Mouse (Mus musculus): Measurements from ENCODE around the gene Fignl1.
A peak's percentile ranks its signal among the peaks of the same experiment; 100 is the strongest.

The Fignl1 gene

DNA sequence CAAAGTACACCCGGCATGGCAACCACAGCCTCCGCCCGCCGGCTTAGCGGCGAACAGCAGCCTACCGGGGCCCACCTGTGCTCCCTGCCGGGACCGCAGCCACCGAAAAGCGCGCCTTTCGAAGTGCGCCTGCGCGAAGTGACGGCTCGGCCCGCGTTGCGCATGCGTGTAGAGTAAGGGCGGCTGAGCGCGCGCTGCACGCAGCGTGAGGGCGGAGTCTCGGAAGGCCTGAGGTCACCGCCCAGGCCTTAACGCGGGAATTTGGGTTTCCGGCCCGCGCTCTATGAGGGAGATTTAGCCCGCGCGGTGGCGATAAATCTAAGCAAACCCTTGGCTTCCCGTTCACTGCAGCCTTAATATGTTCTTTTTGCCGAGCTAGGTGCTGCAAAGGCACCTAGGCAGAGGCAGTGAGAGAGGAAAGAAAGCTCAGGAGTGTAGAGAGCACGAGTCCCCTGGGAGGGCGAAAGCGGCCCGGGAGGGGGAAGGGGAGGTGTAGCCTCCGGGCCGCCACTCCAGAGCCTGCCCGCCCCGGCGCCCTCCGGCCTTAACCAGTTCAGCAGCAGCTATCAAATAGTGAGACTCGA lies at the start of gene Fignl1:
Gene Fignl1 (minus strand): TSS at position 143 of the 584 bp plus-strand sequence.
- DNase-seq (ENCODE audit: low read depth, low spot score) = peak; percentile 99

DNA sequence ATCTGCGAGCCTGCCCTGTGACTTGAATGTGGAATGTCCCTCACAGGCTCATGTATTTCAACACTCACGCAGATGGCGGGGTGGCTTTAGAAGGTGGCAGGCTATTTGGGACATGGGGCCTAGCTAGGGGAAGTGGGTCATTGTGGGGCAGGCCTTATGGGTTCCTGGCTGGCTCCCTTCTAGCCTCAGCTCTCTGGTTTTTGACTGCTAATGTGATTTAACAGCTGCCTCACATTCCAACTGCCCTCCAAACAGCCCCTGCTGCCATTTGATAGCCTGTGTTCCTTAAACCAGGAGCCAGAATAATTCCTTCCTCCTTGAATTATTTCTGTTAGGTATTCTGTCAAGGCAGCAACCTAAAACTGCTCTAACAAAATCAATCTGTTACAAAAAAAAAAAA lies 48.2 kb upstream of the Fignl1 start:
- no peak for DNase-seq (ENCODE audit: low read depth, low spot score)

DNA sequence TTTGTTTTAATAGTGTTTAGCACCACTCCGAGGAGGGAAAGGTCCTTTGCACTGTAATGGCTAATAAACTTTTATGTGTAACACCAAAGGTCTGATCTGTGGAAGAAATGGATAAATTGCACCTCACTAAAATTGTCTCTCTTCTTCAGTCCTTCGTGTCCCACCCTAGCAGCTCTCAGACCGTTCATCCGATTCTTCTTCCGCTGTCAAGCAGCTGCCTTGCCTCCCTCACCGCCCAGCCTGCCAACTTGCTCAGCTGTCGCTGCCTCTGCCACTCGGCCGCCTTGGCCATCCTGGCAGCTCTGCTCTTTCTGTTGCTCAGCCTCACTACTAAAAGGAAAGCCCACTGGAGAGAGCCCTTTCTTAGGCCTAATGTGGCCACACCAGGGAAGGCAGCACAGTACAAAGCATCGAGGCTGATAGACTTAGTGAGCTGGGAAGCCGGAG lies 46.9 kb upstream of the Fignl1 start:
- no peak for DNase-seq (ENCODE audit: low read depth, low spot score)

DNA sequence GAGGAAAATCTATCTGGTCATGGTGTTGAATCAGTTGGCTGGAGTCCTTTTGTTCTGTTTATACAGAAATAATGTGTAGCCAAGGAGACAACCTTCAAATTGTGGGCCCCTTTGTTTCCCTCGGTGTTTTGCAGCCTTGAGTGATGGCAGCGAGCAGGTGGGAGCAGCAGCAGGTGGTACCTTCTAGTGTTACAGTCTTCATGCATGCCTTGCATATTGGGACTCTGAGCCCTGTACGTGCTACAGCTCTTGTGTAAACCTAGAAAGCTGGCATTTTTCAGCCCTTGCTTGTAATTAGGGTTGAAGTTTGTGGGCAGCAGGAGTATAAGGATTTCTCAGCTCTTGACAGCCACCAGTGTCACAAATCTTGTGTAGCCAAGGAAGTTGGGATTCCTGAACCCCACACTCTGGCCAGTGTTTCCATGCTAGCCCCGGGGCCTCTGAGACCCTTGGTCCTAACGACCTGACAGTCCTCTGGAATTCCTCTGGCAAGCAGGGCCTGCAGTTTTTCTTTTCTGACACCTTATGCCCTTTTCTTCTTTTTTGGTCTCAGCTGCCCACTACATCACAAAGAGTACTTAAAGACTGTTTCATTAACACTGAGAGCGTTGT lies 46.4 kb upstream of the Fignl1 start:
- no peak for DNase-seq (ENCODE audit: low read depth, low spot score)

DNA sequence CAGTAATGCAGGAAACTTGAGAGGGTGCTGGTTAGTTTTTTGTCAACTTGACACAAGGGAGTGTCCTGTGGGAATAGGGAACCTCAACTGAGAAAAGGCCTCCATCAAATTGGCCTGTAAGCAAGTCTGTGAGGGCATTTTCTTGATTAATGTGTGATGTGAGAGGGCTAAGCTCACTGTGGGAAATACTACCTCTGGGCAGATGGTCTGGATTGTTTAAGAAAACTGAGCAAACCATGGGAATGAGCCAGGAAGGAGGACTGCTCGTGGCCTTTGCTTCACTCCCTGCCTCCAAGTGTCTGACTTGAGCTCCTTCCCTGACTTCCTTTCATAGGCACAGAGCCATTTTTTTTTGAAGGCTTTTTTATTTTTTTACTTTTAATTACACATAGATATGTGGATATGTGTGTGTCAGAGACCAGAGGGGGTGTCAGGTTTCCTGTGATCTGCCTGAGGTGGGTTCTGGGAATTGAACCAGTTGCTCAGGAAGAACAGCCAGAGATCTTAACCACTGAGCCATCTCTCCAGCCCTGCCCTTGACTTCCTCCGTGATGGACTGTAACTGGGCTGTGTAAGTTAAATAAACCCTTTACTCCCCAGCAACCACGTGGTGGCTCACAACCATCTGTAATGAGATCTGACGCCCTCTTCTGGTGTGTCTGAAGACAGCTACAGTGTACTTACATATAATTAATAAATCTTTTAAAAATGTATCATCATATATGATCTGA lies 45.1 kb upstream of the Fignl1 start:
- no peak for DNase-seq (ENCODE audit: low read depth, low spot score)

DNA sequence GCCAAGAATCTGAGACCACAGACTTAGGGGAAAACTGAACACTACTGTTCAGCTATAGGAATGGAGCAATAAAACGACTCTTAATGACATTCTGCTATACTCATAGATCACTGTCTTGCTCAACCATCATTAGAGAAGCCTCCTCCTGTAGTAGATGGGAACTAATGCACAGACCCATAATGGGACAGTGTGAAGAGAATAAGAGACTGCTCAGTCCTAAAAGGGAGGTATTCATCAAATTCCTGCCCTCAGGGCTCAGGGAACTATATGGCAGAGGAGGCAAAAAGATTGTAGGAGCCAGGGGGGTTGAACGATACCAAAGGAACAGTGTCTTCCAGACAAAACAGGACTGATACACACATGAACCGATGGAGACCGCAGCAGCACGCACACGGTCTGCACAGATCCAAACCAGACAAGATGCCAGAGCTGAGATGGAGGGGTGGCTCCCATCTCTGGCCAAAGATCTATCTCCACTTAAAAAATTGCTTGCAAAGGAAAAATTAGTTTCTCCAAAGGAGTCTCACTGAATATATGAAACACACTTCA lies 43.3 kb upstream of the Fignl1 start:
- DNase-seq (ENCODE audit: low read depth, low spot score) = no peak

DNA sequence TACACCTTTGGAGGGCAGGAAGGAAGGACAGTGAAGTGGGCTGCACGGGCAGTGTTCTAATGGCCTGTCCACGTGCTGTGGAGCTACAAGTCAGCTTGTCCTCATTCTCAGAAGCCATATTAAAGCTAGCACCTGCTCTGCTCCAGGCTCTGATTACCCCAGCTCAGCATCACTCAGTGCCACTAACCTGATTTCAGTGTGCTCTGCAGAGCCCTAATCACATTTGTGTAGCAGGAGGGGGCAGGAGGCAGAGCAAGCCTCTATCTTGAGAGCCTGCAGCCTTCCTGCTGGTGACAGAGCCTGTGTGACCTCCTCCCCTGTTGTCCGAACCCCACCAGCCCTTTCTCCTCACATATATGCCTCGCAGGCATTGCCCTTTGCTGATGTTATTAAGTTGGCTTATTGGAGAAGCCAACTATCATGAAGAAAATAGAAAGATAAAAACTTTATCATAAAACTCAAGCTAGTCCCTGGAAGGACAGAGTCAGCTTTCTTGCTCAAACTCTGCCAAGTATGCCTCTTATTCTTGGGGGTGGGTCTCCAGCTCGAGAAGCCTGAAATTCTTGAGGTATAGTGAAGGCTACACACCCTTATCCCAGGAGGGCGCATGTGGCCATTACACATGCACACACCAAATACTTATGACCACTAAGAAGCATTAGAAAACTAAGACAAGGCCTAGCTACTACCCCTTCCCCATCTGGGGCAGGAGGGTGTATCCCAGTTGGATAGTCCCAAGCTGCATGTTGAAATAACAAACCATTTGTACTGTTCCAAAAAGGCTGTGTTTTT lies 41.9 kb upstream of the Fignl1 start:
- no peak for DNase-seq (ENCODE audit: low read depth, low spot score)

DNA sequence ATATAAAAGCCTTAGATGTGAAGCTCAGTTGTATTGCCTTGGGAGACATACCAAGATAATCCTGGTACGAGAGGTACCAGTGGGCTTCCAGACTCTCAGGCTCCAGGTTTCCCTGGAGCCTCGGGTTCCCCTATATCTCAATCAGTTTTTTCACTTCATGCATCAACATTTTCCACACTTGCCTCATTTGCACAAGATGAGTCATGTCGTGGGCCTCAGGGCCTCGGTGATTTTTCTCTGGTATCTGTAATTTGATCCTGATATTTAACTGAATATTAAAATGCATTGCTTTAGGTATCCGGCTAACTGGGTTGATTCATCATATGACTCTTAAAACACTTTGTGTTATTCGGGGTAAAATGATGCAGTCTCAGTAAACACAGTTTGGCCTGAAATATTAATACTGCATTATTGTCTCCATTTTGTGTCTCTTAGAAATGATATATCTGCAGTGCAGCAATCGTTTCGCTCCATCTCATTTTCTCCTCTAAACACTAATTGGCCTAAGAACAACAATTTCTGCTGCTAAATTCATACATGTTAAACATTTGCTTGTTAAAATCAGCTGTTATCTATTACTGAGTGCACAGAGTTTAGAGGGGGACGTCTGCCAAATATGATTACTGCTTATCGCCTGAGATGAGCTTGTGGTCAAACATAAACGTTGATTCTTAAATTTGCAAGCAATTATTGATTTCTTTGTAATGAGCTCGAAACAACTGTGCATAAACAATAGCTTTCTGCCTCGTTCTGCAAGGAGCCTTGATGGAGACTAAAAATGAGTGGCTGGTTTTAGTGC lies 41.0 kb upstream of the Fignl1 start:
- DNase-seq (ENCODE audit: low read depth, low spot score) = no peak

DNA sequence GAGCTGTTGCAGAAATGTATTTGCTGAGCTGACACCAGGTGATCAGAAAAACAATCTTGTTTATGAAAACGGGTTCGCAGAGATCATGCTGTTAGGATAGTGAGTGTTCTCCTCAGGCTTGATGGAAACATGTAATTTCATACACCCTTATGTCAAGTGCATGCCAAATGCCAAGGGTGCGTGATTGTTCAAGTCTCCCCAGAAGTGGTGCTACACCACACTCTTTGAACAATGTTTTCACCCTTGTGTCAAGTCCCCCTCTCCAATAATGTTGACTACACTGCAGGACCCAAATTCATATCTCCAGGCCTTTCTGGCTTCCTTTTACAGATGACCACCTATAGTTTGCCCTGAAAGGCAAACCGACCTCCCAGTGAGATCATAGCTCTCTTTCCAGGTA lies 39.7 kb upstream of the Fignl1 start:
- DNase-seq (ENCODE audit: low read depth, low spot score) = no peak

DNA sequence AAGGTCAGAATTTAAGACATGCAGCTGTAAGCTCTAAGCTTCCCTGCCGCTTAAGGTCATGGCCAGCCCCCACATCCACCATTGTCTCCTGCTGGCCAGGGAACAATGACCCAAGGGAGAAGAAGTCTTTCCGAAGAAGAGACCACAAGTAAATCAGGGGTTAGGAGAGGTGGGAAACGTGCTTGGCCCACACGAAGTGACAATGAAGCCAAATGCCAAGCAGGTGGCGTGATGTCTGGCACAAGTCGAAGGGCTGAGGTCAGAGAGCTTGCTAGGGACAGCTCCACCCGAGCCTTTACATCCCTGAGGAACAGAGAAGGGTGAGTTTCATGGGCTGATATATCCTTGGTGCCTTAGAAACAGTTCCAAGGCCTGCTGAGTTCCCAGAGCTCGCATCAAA lies 36.3 kb upstream of the Fignl1 start:
- DNase-seq (ENCODE audit: low read depth, low spot score) = no peak

DNA sequence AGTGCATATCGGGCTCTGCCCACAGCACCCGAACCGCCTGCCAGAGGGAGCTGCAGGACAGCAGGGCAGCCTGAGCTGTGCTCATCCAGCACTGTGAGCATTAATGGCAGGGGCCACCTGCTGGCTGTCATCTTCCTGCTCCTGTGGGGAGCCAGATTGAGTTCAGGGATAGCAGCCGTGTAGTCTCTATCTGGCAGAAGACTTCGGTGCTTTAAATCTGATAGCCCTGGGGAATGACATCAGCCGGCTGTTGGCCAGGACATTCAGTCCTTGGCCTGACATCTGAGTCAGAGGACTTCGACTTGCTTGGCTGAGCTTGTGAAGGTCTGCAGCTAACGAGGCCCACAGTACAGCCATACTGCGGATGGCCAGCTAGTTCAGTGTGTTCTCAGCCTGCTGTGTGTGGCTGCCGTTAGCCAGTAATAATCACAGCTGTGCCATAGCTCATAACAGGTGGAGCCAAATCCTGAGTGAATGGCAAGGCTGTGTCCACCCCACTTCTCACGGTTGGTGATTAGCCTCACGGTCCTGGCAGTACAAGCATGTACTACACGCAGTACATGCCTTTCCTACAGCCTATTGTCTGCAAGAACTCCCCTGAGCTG lies 35.7 kb upstream of the Fignl1 start:
- no peak for DNase-seq (ENCODE audit: low read depth, low spot score)

DNA sequence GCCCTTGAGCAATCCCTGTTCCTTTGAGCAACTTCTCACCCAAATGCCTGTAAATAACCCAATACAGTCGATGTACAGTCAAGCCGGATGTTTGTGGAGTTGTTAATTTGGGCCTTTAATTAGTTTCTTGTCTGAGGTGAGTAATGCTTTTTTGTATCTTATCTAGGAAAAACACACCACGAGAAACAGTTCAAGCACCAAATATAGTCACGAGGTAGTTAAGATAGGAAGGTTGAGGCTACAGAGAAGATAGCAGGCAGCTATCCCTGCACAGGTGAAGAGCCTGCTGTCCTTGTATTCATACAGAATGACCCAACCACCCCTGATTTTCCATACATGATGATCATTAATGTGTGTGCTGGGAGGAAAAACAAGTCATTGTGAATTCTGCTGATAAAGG lies 32.8 kb upstream of the Fignl1 start:
- no peak for DNase-seq (ENCODE audit: low read depth, low spot score)

DNA sequence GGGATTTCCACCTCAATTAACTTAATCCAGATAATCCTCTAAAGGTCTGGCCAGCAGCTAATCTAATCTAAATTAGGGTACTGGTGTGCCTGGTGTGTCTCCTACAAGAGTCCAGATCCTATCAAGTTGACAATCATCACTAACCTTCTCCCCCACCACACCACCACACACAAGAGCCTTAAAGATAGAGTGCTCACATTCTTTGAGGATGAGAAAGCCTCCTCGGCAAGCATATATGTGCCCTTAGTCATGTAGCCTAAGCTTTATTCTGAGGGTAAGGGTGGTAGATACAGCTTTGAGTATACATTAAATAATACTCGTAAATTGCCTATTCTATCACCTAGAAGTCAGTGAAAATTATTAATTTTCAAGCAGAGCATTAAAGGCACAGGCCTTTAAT lies 32.0 kb upstream of the Fignl1 start:
- DNase-seq (ENCODE audit: low read depth, low spot score) = no peak

DNA sequence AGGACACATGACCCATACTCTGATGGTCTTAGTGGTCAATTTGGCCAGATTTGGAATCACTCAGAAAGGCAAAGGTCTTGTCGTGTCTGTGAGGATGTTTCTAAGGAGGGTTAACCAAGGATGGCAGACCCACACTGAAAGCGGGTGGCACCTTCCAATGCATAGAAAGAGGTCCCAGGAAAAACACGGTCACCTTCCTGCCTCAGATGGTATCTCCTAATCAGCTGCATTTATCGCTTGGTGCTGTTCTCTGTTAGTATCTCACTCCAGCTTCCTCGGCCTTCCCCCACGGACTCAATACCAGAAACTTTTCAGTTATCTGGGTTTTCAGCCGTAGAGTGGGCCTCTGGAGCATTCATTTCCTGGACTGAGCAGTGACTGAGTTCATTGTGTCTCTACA lies 31.1 kb upstream of the Fignl1 start:
- DNase-seq (ENCODE audit: low read depth, low spot score) = no peak

DNA sequence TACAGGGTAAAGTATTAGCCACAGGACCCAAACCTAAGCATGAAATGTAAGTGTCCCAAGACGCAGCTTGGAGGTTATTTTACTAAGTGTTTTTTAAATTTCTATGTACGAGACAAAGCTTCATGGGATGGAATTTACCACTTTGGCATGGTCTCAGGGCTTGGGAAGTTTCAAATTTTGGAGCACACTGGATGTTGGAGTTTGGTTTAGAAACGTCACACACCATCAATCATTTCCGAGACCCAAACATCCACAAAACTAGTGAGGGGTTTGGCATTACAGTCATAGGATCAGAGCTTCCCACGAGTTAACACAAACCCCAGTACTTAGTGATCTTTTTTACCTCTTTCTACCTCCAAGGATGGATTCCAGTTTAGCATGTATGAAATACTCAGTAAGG lies 28.6 kb upstream of the Fignl1 start:
- no peak for DNase-seq (ENCODE audit: low read depth, low spot score)

DNA sequence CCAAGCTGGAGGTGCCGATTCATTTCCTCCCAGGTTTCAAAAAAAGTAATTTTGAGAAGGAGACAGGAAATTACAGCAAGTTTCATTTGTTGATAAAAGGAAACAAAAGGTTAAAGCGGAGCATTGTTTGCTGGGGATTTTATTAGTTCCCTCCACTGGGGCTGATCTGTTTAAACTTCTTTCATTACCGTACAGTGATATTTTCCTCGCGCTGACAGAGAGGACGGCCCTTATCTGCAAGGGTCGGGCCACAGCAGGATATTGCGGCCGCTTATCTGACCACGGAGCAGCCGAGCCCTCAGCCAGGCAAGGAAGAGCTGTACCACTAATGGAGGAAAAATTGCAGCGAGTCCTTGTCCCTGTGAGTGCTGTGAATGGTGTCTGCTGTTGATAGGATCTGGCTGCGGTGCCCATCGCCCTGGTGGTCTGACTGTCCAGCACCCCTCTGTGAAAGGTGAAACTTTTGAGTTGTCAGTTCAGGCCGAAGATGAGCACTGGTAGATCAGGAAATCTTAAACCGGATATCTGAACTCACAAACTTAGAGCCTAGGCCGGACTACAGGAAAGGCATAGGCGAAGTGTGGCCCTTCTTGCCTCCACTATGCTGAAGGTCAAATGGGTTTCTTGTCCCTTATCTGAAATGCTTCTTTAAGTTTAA lies 28.1 kb upstream of the Fignl1 start:
- no peak for DNase-seq (ENCODE audit: low read depth, low spot score)

DNA sequence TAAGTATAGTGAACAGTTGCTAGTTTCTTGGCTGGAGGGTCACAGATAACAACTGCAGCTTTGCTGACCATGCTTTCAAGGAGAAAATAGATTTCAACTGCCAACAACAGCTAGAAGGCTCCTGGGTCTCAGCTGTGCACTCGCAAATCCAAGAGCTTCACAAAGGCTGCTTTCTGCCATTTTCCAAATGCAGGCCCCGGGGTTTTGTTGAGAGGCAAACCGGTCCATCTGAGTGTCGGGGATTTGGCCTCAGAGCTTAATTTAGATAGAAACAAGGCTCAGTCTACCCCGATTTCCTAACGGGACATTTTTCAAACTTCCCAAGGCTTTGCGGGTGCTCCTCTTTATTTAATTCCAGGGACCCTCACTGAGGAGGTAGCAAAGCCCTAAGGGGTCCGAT lies 27.5 kb upstream of the Fignl1 start:
- DNase-seq (ENCODE audit: low read depth, low spot score) = no peak

DNA sequence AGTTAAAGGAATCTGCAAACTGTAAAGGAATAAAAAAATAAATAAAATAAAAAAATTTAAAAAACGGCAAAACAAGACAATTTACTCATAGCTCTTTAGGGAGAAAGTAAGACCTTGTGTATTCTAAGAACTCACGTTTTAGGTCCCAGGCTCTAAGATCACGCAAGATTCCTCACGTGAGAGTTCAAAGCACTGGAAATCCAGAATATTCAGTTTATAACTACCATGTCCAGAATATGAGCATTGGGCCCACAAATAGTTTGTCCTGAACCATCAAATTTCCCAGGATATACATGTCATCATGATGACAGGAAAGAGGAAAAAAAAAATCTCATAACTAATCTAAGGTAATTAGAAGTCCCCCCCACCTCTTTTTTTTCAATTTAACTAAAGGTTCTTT lies 27.0 kb upstream of the Fignl1 start:
- DNase-seq (ENCODE audit: low read depth, low spot score) = no peak

DNA sequence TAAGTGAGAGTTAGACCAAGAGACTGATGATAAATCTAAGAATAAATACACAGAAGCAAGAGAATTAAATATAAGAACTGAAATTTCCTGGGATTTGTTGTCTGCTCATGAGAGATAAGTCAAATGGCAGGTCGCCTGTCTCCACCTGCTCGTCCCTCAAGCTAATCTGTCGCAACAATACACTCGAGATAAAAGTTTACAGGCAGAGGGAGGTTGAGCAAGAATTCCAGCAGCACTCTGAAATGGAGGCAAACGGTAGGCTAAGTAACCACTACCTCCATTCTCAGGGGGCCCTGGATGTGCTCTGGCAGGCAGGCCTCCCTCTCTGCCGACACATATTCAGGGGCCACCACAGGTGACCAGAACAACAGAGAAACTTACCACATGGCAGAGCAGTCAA lies 26.6 kb upstream of the Fignl1 start:
- DNase-seq (ENCODE audit: low read depth, low spot score) = no peak

DNA sequence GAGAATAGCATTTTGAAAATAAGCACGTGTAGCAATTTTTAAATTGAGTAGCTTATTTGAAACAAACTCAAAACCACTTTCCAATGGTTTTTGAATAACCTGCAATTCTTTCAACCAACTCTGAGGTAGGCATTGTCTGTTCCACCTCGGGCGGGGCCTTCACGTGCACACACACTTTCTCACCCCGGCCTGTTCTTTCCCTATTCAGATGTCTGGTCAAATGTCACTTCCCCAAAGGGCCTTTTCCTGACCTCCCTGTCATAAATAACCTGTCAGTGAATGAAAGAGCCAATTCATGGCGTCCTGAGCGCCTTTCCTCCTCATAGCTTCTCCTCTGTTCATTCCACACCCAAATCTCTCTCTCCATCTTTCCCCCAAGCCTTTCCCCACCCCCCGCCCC lies 24.3 kb upstream of the Fignl1 start:
- no peak for DNase-seq (ENCODE audit: low read depth, low spot score)

DNA sequence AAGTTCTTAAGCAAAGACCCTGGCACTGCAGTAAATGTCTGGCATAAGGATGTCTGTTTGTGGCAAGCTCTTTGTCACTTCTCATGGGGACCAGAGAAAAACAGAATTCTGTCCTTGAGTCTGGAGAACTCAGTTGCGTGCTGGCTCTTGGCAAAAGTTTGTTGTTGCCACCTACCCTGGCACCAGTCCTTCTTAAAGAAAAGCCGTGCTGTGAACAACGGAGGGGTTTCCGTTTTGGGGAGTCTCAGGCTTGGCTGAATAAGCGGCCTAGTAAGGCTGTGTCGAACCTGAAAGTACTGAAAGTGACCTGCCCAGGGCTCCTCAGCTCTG lies 24.0 kb upstream of the Fignl1 start:
- DNase-seq (ENCODE audit: low read depth, low spot score) = no peak
